Mouse (Mus musculus) brain, adult 10 weeks (tissue): Measurements from ENCODE around the gene Dusp19. TPM values are rescaled to one million over a fixed set of nuclear protein-coding genes. Genes with fewer than 3 reads are reported as not detected.

Experiments
- polyA plus RNA-seq: library from polyadenylated mRNA; stranded (reverse); fragments of 350-450 nt; fragmentation: Illumina TruSeq; extraction: RNeasy Lipid Tissue Mini Kit (QIAGEN cat#74804); gene quantifications from one replicate; pipeline ENCODE4 v1.2.3, GENCODE M21; 2015; ENCODE audit warnings: low read depth, low replicate concordance

The Dusp19 gene
- polyA plus RNA-seq, result 25.4 TPM

DNA sequence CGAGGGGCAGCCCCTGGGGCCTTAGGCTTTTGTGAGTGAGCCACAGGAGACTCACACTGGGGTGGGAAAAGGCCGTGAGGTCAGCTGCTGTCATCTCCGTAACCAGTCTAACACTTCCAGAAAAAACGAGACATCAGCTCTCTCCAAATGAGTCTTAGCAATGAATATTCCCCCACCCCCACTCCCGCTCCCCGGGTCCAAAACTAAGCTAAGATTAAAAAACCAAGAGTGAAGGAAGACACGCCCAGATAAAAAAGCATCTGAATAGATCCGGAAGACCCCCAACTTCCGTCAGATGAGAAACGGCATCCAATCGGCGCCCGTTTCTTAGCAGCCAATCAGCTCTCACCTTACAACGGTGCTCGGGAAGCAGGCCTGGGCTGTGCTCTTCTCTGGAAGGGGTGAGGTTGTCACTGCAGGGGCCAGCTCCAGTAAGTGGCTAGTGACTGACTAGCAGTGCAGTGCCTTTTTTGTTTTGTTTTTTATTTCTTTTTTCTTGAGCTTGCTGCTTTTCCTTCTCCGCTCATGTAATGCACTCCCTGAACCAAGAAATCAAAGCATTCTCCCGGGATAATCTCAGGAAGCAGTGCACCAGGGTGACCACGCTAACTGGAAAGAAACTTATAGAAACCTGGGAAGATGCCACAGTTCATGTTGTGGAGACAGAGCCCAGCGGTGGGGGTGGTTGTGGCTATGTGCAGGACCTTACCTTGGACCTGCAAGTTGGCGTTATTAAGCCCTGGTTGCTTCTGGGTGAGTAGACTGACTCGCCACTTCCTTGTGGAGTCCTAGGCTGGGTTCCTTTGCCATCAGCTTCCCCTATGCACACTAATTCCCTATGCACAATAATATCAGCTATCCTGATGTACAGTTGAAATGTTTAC, at the start of gene Dusp19, which contains the start of gene Nup35:
Gene Dusp19, plus strand, starts transcription at position 192 of the 884 bp plus-strand sequence.
Gene Nup35, plus strand, starts transcription at position 383 of the 884 bp plus-strand sequence.

DNA sequence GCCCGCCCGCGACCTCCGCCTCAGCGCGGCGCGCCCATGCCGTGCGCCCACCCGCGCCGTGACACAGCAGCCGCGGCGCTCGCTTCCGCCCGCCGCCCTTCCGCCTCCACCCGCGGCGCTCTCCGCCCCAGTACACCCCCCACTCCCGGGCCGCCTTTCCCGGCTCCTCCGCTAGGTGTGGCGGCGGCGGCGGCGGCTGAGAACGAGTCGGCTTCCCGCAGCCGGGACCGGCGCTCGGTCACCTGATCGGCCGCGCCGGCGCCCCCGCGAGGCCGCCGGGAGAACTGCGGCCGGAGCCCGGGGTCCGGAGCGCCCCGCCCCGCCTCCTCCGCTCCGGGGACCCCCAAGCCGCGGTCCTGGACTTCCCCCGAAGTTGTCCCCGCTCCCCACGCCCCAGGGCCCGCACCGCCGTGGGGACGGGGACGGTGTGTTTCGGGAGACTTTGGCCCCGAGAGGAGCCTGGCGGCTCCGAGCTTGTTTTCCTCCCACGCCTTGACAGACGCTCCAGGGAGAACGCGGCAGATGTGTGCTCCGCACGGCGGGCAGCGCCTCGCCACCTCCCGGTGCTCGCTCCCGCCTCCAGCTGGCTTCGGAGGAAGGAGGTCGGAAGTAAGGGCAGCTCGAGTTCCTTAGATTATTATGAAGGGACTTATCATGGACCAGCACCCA, 35.7 kb upstream of the Dusp19 start, which contains the start of gene Nckap1:
Gene Nckap1, minus strand, starts transcription at position 338 of the 669 bp plus-strand sequence.

Other genes starting within 250 kb of the Dusp19 start
- 14.5 TPM for gene Frzb, start 169.4 kb upstream of the Dusp19 start, polyA plus RNA-seq
- 368 TPM for gene Nckap1, start 35.7 kb upstream of the Dusp19 start, polyA plus RNA-seq
- gene Nup35, start 191 bp downstream of the Dusp19 start, polyA plus RNA-seq, result 31.3 TPM